Mouse (Mus musculus) kidney, adult 8-10 months (tissue): ENCODE measurements around the gene Mgat5.

Experiments
- DNase-seq, 2 experiments: peaks; one replicate each; pipeline ENCODE4 v3.0.0; 2022

The Mgat5 gene

GRCm38 (mm10) chr1:127262170-127262837 lies 57.5 kb downstream of the Mgat5 start:
- peak; percentile 34 to 46 for DNase-seq

- DNase-seq, result no peak
Observed at GRCm38 (mm10) chr1:127267985-127268384, 63.2 kb downstream of the Mgat5 start.

- no peak for DNase-seq
Observed at GRCm38 (mm10) chr1:127269343-127269742, 64.5 kb downstream of the Mgat5 start.

GRCm38 (mm10) chr1:127270273-127271020 lies 65.6 kb downstream of the Mgat5 start:
- DNase-seq, result no peak

GRCm38 (mm10) chr1:127271156-127271555 lies 66.3 kb downstream of the Mgat5 start:
- DNase-seq, result no peak

- DNase-seq, result no peak
Observed at GRCm38 (mm10) chr1:127273363-127273762, 68.5 kb downstream of the Mgat5 start.

- DNase-seq, result no peak
Observed at GRCm38 (mm10) chr1:127275572-127276324, 70.9 kb downstream of the Mgat5 start.

- DNase-seq, result no peak
Observed at GRCm38 (mm10) chr1:127278067-127278466, 73.3 kb downstream of the Mgat5 start.

GRCm38 (mm10) chr1:127280256-127280655 lies 75.4 kb downstream of the Mgat5 start:
- no peak for DNase-seq

GRCm38 (mm10) chr1:127284975-127285374 lies 80.2 kb downstream of the Mgat5 start:
- no peak for DNase-seq

GRCm38 (mm10) chr1:127287505-127287904 lies 82.7 kb downstream of the Mgat5 start:
- no peak for DNase-seq

- no peak for DNase-seq
Observed at GRCm38 (mm10) chr1:127290879-127291278, 86.1 kb downstream of the Mgat5 start.

GRCm38 (mm10) chr1:127291721-127292120 lies 86.9 kb downstream of the Mgat5 start:
- no peak for DNase-seq

- DNase-seq, result no peak
Observed at GRCm38 (mm10) chr1:127293286-127293685, 88.5 kb downstream of the Mgat5 start.

GRCm38 (mm10) chr1:127296815-127297214 lies 92.0 kb downstream of the Mgat5 start:
- no peak for DNase-seq

GRCm38 (mm10) chr1:127299774-127300173 lies 95.0 kb downstream of the Mgat5 start:
- no peak for DNase-seq

GRCm38 (mm10) chr1:127301038-127301437 lies 96.2 kb downstream of the Mgat5 start:
- no peak for DNase-seq

GRCm38 (mm10) chr1:127302620-127303019 lies 97.8 kb downstream of the Mgat5 start:
- DNase-seq, result no peak

- DNase-seq, result no peak
Observed at GRCm38 (mm10) chr1:127303791-127304190, 99.0 kb downstream of the Mgat5 start.

- DNase-seq, result no peak
Observed at GRCm38 (mm10) chr1:127304281-127304680, 99.5 kb downstream of the Mgat5 start.

GRCm38 (mm10) chr1:127305582-127305981 lies 100.8 kb downstream of the Mgat5 start:
- DNase-seq, result no peak

- no peak for DNase-seq
Observed at GRCm38 (mm10) chr1:127306024-127306771, 101.4 kb downstream of the Mgat5 start.

GRCm38 (mm10) chr1:127307361-127307760 lies 102.5 kb downstream of the Mgat5 start:
- no peak for DNase-seq
